Mouse (Mus musculus) C2C12 (cell line): ENCODE measurements around the gene Cux2. TPM values are rescaled to one million over a fixed set of nuclear protein-coding genes. Genes with fewer than 3 reads are reported as not detected.

Source experiments
- H3K27me3 ChIP-seq: one replicate; pipeline ENCODE4 v1.6.1; 2011; ENCODE audit not compliant: control insufficient read depth, insufficient read depth, insufficient read length
- H3K36me3 ChIP-seq: one replicate; pipeline ENCODE4 v1.6.1; 2011; ENCODE audit not compliant: control insufficient read depth, insufficient read depth
- H3K4me3 ChIP-seq: one replicate; pipeline ENCODE4 v1.5.1; 2011; ENCODE audit warnings: mild to moderate bottlenecking, control low read depth; ENCODE audit not compliant: poor library complexity, insufficient read depth, severe bottlenecking
- H3K79me2 ChIP-seq: one replicate; pipeline ENCODE4 v1.6.1; 2011; ENCODE audit not compliant: control insufficient read depth, insufficient read depth
- H3K79me3 ChIP-seq: one replicate; pipeline ENCODE4 v1.6.1; 2011; ENCODE audit warnings: low read depth, control low read depth
- H3ac ChIP-seq: one replicate; pipeline ENCODE3; 2011; ENCODE audit warnings: low read depth; ENCODE audit not compliant: control insufficient read depth, insufficient read length
- CEBPB ChIP-seq: IDR thresholded peaks from one replicate; pipeline ENCODE4 v1.6.1; 2011; ENCODE audit warnings: low read depth, mild to moderate bottlenecking, control low read depth, moderate library complexity
- CTCF ChIP-seq: IDR thresholded peaks from one replicate; pipeline ENCODE4 v1.5.1; 2011; ENCODE audit not compliant: control insufficient read depth, insufficient read depth, insufficient read length
- FOSL1 ChIP-seq: IDR thresholded peaks from one replicate; pipeline ENCODE4 v1.8.0; 2011; ENCODE audit warnings: mild to moderate bottlenecking, low read length; ENCODE audit not compliant: poor library complexity, insufficient read depth, severe bottlenecking
- MAX ChIP-seq: IDR thresholded peaks from one replicate; pipeline ENCODE4 v1.6.1; 2011; ENCODE audit warnings: mild to moderate bottlenecking, control low read depth
- MYOD1 ChIP-seq: IDR thresholded peaks from one replicate; pipeline ENCODE4 v1.6.1; 2011; ENCODE audit warnings: low read depth; ENCODE audit not compliant: control insufficient read depth, insufficient read length
- MYOG ChIP-seq: IDR thresholded peaks from one replicate; pipeline ENCODE4 v1.6.1; 2011; ENCODE audit not compliant: control insufficient read depth, insufficient read length; ENCODE audit errors: extremely low read depth
- USF1 ChIP-seq: IDR thresholded peaks from one replicate; pipeline ENCODE4 v1.6.1; 2011; ENCODE audit warnings: low read depth, mild to moderate bottlenecking, control low read depth, moderate library complexity
- polyA plus RNA-seq: library from polyadenylated mRNA; unstranded; fragments of >200 nt; fragmentation: generic; extraction: Trizol; gene quantifications from one replicate; pipeline ENCODE4 v1.2.1, GENCODE M21; 2012; ENCODE audit warnings: missing spikeins

The Cux2 gene
- polyA plus RNA-seq, 1 experiment, result 0.08 TPM

GRCm38 (mm10) chr5:122081471-122081870, 31.6 kb upstream of the Cux2 start:
- Histone ChIP-seq H3K79me2 (no peaks in the 10 kb centered on the region), H3K36me3 (no peaks in the 10 kb centered on the region), H3K79me3 (no peaks in the 10 kb centered on the region), H3K27me3 (peaks cover 14% of the 10 kb centered on the region), H3ac (no peak overlapping the region), H3K4me3 (no peak overlapping the region)
- no peak for TF ChIP-seq MYOG
- no peak for TF ChIP-seq MAX
- TF ChIP-seq USF1, result no peak
- no peak for TF ChIP-seq MYOD1
- no peak for TF ChIP-seq FOSL1
- TF ChIP-seq CEBPB, result no peak
- no peak for TF ChIP-seq CTCF

- Histone ChIP-seq H3K27me3 (peaks cover 14% of the 10 kb centered on the region), H3K36me3 (no peaks in the 10 kb centered on the region), H3K79me2 (no peaks in the 10 kb centered on the region), H3K4me3 (no peak overlapping the region), H3ac (no peak overlapping the region), H3K79me3 (no peaks in the 10 kb centered on the region)
- TF ChIP-seq CTCF (no peak), MYOD1 (no peak), MAX (no peak)
These were observed 31.0 kb upstream of the Cux2 start for GRCm38 (mm10) chr5:122080930-122081329.

- Histone ChIP-seq H3K4me3 (no peak overlapping the region), H3K79me3 (no peaks in the 10 kb centered on the region), H3ac (no peak overlapping the region), H3K79me2 (no peaks in the 10 kb centered on the region), H3K27me3 (peaks cover 10% of the 10 kb centered on the region), H3K36me3 (no peaks in the 10 kb centered on the region)
- no peak for TF ChIP-seq USF1
- TF ChIP-seq FOSL1, result no peak
- no peak for TF ChIP-seq CEBPB
These were observed 29.9 kb upstream of the Cux2 start for GRCm38 (mm10) chr5:122079796-122080195.

- Histone ChIP-seq H3K79me2 (no peaks in the 10 kb centered on the region), H3K36me3 (no peaks in the 10 kb centered on the region), H3K79me3 (no peaks in the 10 kb centered on the region), H3ac (no peak overlapping the region), H3K4me3 (no peak overlapping the region), H3K27me3 (peaks cover 31% of the 10 kb centered on the region)
- TF ChIP-seq MAX (no peak), MYOD1 (no peak), FOSL1 (no peak), MYOG (no peak), CEBPB (no peak), CTCF (no peak), USF1 (no peak)
These were observed 27.3 kb upstream of the Cux2 start for GRCm38 (mm10) chr5:122077244-122077643.

GRCm38 (mm10) chr5:122075736-122076135, 25.8 kb upstream of the Cux2 start:
- Histone ChIP-seq H3K4me3 (no peak overlapping the region), H3K36me3 (no peaks in the 10 kb centered on the region), H3K27me3 (peaks cover 39% of the 10 kb centered on the region), H3K79me3 (no peaks in the 10 kb centered on the region), H3K79me2 (no peaks in the 10 kb centered on the region), H3ac (no peak overlapping the region)
- TF ChIP-seq CTCF (no peak), MYOG (no peak), MAX (no peak), USF1 (no peak), MYOD1 (no peak)

- TF ChIP-seq MYOD1 (no peak), USF1 (no peak), MYOG (no peak), CEBPB (no peak), CTCF (no peak), MAX (no peak), FOSL1 (no peak)
These were observed 22.1 kb upstream of the Cux2 start for GRCm38 (mm10) chr5:122071997-122072396.

More at GRCm38 (mm10) chr5:122071997-122072396, 22.1 kb upstream of the Cux2 start:
- no peak overlapping the region for H3ac ChIP-seq
- H3K4me3 ChIP-seq, result no peak overlapping the region
- H3K79me3 ChIP-seq, result no peaks in the 10 kb centered on the region
- peaks cover 62% of the 10 kb centered on the region for H3K27me3 ChIP-seq
- H3K79me2 ChIP-seq, result no peaks in the 10 kb centered on the region
- no peaks in the 10 kb centered on the region for H3K36me3 ChIP-seq
